Mouse (Mus musculus): ENCODE results near the gene Cdc42.

Gene Cdc42

DNA sequence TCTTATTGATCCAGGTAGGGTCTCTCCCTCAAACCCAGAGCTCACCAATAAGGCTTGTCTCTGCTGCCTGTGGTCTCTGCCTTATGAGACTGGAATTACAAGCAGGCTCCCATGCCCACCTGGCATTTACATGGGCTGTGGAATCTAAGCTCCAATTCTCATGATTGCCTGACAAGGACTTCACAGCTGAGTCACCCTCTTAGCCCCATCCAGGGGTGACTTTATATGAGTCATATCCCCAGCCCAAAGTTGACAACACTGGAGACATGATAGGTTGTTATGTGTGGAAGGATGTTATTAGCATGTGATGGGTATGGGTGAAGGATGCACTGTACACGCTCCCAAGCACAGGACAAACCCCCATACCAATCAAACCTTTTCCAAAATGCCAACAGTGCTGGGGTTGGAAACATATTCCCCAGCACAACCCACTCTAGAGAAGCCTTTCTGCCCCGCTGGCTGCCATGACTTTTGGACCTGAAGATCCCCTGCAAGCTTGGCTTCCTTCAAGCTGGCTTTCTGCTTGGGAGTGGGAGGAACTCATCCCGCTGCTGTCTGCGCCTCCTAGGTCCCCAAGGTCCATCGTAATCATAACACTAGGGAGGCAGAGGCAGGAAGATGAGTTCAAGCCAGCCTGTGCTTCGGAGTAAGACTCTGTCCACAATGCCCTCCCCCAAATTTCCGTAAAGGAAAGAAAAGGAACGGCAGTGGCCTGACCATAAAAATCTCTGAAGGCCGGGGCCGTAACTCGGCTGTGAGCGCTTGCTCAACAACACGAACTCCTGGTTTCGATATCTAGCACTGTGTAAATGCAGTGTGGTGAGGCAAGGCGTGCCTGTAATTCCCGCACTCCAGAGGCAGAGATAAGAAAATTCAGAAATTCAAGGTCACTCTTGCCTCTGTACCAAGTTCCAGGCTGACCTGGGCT, 14.3 kb upstream of the Cdc42 start:
- no peak for DNase-seq (ENCODE audit: low read depth, low spot score)

DNA sequence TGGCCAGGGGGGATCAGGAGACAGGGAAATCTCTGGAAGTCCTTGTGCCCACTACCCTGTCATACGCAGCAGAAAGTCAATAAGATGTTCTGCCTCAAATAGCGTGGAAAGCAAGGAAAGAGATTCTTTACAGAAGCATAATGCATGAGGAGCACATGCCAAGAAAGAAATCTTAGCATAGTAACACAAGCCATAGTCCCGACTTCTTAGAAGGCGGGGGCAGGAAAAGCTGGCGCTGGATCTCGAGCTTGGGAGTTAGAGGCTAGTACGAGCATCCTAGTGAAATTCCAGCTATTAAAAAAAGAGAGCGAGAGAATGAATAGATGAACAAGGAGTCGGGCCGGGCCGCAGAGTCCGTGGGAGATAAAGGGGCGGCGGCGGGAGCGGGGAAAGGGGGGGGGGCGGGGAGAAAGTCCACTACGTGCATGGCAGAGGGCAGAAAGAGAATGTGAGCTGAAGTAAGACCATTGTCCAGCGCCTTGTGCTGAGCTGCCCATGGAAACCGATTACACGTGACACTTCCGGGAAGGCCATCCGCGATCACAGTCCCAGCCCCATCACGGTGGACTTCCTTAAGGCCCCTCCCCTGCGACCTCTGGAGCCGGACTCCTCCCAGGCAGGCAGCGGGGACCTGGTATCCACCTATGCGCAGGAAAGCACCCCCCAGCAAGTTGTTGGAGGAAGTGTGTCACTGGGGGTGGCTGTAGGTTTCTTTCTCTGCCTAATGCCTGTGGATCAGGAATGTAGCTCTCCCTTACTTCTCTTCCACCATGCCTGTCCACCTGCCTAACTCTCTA, 12.6 kb upstream of the Cdc42 start:
- no peak for DNase-seq (ENCODE audit: low read depth, low spot score)

DNA sequence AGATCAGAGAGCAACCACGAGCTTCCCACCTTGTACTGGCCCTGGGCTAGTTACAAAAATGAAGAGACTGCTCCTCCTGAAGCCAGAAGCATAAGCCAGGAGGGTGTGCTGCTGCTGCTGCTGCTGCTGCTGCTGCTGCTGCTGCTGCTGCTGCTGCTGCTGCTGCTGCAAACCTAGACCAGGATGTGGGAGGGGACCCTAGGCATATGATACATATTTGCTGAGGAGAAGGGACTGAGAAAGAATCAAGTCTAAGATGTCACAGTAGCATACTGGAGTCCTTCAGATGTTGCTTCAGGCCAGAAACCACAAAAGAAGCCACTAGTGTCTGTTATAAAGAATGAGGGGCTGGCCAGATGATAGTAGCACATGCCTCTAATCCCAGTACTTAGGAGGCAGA, 10.7 kb upstream of the Cdc42 start:
- no peak for DNase-seq (ENCODE audit: low read depth, low spot score)

DNA sequence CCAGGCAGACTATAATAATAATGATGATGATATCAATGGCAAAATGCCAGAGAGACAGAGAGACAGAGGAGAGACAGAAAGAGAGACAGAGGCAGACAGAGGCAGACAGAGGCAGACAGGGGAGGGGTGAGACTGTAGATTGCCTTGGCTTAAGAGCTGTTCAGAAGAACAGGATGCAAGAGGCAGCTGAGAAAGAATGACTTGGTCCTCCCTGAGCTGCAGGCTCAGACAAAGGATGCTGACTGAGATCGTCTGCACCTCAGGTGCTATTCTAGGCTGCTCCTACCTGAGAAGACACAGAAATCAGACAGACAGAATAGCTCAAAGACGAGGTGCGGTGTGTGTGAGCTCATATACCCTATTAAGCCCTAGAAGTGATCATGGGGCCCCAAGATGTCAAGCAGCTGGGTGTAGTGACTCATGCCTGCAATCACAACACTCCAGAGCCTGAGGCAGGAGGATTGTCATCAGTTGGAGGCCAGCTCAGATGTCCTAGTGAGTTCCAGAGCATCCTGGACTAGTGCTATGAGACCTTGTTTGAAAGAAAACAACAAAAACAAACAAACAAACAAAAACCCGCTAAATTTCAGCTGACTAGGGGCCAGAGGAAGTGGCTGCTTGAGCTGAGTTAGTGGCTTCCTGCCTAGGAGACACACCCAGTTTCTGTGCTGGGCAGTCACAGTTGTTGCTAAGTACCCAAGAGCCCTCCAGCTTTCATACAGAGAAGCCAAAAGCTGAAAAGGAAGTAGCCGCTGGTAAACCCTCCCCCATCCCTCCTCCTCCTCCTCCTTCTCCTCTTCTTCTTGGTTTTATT, 10.0 kb upstream of the Cdc42 start:
- peak; percentile 79 for DNase-seq (ENCODE audit: low read depth, low spot score)

DNA sequence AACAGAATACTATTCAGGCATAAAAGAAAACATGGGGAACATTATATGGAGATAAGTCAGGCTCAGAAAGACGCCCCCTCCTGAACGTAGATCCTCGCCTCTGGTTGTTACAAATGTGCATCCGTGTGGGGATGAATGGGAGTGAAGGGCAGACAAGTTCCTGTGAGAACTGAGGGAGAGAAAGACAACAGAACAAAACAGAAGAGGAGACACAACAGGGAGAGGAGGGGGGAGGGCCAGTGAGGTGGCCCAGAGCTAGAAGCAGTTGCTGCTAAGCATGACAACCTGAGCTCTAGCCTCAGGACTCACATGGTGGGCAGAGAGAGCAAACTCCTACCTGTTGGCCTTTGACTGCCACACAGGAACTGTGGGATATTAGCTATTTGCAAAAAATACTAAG, 8.6 kb upstream of the Cdc42 start:
- no peak for DNase-seq (ENCODE audit: low read depth, low spot score)

DNA sequence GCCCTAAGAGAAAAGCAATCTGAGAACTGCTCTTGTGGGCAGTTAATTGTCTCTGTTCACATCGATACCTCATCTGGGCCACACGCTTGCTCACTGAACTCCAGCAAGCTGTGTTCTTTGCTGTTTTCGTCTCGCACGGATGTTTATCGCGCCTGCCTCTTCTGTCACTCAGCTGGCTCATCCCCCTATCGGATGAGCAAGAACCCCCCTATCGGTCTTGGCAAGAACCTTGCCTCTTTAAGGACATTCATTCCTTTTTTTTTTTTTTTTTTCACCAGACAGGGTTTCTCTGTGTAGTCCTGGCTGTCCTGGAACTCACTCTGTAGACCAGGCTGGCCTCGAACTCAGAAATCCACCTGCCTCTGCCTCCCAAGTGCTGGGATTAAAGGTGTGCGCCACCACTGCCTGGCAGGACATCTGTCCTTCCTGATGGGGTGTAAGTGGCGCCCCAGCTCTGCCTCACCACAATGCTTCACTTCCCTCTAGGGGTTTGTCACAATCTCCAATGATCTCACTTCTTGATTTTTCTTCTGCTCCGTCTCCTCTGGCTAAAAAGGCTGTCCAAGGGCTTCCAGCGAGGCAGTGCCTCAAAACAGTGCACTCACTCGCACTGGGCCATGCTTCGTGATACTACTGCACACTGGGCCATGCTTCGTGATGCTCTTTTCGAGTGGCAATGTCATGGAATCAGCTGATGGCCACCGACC, 8.0 kb upstream of the Cdc42 start:
- peak; percentile 60 for DNase-seq (ENCODE audit: low read depth, low spot score)

DNA sequence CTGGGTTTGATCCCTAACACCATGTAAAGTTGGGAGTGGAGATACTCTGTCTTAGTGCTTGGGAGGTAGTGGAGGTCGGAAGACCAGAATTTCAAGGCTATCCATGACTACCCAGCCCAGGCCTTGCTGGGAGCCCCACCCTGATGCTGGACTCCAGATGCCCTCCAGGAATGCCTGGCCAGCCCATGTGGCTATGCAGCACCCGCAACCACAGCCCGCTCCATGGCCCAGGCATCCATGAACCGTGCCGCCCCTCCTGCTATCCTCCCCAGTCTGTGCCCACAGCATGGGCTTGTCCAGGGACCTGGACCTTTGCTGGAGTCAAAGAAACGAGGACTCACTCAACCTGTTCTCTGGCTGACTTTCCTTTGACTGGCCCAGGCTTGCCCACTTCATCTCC, 7.3 kb upstream of the Cdc42 start:
- DNase-seq (ENCODE audit: low read depth, low spot score) = no peak

DNA sequence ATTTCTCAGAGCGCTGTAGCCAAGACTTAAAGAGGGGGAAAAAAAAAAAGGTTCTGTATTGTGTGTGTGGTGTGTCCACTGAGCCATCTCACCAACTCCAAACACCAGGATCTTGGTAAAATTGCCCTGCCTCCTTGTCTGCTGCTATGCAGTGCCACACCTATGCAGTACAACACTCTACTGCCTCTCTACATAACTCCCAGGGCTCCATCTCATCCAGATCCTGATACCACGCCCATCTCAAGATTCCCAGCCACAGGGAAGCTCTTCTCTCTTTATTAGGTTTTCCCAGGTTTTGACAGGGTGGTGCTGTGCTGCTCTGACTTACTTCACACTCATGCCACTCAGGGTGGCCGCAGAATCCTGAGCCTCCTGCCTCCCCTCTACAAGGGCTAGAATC, 3.5 kb upstream of the Cdc42 start:
- DNase-seq (ENCODE audit: low read depth, low spot score) = no peak

DNA sequence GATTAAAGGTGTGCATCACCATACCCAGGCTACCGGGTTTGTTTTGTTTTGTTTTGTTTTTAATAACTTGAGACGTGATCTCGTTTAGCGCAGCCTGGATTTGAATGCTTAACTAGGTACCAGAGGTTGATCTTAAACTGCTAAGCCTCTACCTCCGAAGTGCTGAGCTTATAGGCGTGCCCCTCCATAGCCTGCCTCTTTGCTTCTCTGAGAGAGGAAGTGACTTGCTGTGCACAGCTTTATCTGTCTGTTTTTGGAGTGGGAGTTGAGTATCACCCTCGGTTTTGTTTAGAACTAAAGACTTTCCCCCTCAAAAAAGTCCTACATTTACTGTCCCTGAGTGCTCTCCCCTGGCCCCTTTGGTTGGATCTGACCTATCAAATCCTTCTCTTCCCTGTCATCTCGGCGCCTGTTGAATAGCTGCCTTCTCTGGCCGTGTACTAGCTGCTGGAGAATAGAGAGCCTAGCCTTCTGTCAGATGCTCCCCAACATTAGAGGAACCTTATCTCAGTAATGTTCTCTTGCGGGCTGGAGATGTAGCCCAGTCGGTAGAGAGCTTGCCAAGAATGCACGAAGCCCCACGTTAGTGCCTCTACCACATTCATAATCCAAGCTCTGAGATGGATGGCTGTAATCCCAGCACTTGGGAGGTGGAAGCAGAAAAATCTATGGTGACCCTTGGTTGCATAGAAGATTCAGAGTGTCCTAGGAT, 927 bp upstream of the Cdc42 start:
- peak; percentile 37 for DNase-seq (ENCODE audit: low read depth, low spot score)

DNA sequence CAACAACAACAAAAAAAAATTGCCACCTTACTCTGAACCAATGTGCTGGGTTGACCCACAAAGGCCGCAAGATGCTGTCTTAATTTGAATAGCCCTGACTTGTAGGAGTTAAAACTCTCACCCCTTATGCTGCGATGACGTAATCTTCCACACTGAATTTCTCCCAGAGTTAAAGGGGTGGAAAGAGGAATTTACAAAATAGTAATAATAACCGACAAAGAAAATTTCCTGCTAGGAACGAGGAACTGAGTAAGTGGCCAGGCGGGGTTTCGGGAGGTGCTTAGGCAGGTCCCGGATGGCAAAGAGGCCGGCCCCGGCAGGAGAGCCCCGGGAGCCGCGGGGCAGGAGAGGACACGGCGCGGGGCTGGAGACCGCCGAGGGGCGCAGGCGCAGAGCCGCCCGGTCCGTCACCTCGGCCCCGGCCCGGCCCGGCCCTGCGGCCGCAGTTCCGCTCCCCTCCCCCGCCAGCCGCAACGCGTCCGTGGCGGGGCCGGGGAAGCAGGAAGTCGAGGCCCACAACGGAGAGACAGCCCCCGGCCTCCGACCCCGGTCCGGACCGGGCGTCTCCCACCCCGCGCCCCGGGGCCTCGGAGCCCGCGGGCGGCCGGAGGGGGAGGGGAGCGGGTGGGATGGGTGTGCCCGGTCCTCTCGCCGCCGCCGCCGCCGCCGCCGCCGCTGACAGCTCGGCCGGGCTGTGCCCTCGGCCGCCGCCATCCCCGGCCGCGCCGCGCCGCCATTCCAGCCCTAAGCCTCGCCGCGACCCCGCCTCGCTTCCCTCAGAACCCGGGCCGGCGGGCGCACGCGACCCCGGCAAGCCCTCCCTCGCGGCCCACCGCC, 628 bp downstream of the Cdc42 start:
- peak; percentile 74 for DNase-seq (ENCODE audit: low read depth, low spot score)

DNA sequence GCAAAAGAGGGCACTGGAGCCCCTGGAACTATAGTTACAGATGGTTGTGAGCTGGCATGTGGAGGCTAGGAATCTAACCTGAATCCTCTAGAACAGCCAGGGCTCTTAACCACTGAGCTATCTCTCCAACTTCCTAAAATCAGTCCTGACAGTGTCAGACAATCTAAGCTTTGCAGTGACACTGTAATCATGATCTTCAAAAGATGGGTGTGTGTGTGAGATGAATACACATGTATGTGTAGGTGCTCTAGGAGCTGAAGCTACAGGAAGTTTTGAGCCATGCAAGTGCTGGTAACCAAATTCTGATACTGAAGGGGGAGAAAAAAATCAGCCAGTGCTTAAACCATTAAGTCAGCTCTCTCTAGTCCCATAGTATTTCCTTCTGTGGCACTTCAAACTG, 6.9 kb downstream of the Cdc42 start:
- DNase-seq (ENCODE audit: low read depth, low spot score) = no peak

DNA sequence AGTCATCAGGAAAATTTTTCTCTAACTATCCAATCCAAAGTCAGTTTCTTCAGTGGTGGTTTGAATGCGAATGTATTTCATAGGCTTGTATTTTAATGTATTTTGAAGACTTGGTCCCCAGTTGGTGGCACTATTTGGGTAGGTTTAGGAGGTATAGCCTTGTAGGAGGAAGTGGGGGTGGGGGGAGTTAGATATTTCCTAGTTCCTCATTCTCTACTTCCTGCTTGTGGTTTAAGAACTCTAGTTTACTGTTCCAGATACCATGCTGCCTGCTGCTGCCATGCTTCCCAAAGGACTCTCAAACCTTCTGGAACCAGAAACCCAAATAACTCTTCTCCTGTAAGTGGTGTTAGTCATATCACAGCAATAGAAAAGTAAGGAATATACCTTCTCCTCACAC, 11.7 kb downstream of the Cdc42 start:
- DNase-seq (ENCODE audit: low read depth, low spot score) = peak; percentile 77

DNA sequence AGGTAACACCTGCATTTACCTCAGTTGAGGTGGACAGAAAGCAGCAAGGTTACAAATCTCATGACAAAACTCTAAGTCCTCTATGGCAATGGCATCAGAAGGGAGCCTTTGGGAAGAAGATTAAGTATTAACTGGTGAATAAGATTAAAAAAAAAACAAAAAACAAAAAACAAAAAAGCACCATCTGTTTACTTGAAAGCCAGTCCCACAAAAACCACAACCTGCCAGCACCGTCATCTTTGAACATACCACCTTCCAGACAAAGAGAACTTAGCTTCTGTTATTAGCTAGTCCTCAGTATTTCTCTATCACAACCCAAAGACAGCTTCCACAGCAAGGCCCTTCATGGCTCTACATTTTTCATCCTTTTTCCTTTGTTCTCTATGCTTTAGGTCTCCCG, 12.4 kb downstream of the Cdc42 start:
- DNase-seq (ENCODE audit: low read depth, low spot score) = no peak

DNA sequence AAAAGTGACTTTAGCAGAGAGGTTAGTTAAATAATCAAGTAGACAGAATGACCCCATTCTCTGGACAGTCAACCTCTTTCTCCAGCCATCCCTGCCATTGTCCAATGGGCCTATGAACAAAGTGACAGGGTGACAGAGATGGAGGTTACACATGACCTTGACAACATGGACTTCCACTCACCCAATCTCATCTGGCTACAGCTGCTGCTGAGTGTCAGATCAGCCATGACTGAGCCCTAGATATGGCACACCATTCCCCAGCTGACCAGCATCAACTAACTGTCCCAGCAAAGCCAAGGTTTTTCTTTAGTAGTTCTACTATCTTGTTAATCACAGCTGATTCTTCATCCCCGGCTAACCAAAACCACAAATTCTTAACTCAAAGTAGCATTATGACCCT, 14.7 kb downstream of the Cdc42 start:
- DNase-seq (ENCODE audit: low read depth, low spot score) = no peak

DNA sequence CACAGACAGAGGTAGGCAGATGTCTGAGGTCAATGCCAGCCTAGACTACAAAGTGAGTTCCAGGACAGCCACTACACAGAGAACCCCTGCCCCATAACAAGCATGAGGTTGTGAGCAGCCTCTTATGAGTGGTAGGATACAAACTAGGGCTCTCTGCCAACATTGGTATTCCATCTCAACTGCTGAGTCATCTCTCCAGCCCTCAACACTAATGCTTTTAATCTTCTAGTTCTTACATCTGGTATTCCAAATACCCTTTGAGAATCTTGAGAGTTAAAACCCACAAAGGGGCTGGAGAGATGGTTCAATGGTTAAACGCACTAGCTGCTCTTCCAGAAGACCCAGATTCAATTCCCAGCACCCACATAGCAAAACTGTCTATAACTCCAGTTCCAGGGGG, 18.1 kb downstream of the Cdc42 start:
- no peak for DNase-seq (ENCODE audit: low read depth, low spot score)

DNA sequence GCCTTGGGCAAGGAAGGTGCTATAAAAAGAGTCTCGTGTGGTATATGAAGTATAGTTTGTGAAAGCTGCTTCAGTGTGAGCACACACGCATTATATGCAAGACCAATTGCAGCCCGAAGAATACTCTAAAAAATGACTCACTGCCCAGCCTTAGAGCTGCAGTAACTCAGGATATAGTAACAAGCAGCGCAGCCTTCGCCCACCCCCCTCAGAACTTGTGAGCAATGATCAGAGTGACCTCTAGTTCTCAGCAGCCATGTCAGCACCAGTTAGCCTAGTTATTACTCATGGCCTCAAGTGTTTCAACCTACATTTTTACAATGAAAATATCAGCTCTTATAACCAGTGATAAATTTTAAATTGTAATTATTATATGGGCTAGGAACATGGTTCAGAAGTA, 21.1 kb downstream of the Cdc42 start:
- no peak for DNase-seq (ENCODE audit: low read depth, low spot score)

DNA sequence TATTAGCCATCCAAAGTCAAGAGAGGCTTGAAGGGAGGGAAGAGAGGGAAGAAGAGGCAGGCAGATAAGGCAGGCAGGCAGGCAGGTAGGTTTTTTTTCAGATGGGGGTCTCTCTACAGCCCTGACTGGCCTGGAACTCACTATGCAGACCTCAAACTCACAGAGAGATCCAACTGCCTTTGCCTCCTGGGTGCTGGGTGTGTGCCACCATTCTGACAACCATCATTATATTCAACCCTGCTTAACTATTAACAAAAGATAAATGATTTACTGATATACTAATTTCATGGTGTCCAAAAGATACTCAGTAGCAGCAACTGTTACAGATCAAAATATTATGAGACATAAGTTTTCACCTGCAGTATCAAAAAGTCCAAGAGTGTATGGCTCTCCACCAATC, 25.5 kb downstream of the Cdc42 start:
- DNase-seq (ENCODE audit: low read depth, low spot score) = no peak

DNA sequence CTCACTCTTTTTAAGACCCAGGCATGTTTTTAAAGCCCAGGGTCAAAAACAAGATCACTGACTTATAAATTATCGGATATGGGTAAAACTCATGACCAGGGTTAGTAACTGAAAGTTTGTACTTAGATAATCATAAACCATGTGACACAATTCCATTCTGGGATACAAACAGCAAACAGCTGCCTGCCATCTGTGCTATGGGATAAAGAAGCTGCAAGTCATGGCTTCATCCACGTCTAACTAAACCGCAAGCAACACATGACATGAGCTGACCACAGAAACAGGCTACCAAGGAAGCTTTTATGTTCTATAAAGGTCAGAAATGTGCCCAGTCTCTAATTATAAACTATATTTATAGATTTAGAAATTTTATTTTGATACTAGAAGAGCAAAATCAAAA, 31.0 kb downstream of the Cdc42 start:
- no peak for DNase-seq (ENCODE audit: low read depth, low spot score)

DNA sequence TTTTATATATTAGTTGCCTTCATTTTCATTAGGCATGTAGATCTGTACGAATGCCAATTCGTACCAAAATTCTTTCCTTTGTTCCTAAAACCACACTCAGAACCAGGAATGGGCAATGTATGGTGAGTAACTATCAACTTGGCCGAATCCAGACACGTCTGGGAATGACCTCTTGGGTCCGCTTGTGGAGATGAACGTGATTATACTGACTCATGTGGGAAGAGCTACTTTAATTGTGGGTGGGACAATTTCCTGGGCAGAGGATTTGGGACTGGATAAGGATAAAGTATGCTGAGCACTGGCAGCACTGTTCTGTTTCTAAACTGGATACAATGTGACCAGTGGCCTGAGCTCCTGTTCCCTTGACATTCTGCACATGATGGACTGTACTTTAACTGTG, 32.6 kb downstream of the Cdc42 start:
- DNase-seq (ENCODE audit: low read depth, low spot score) = no peak

Data from A20 (cell line).